28 mouse cellular contexts compared by ENCODE assay signal in the genomic region with DNA sequence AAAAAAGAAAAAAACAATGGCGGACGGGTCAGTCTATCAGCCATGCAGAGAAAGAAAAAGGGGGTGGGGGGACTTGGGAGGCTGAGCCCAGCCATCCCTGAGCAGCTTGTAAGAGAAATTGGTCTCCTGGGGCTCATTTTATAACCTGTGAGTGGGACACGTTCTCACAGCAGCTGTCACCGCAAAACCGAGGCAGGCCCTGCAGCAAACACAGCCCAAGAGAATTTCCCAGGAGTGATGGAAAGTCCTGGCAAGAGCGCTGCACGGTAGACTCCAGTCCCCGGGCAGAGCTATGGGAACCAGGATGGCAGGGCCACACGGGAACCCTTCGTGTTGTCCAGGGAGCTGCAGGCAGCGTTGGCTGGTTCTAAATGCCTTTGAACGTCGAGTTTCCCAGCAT.
A peak's percentile ranks its signal among the peaks of the same experiment; 100 is the strongest.
DNase-seq lines count a peak whose midpoint lies in the region; ATAC-seq lines count a peak whose summit lies in the region.
"Had no signal": no experiment of that assay in that cellular context is flagged by ENCODE, and none has a peak within 500 bp of the region (broad histone marks: within the 10 kb centered on the region; RNA-seq: fewer than 3 reads in every experiment).

No protein-coding gene starts in this region.

- 61% methylated on average over 13 of the region's 13 CpGs for WGBS in hindbrain, embryonic 11.5 days
- 48% methylated on average over 13 of the region's 13 CpGs for WGBS in hindbrain, embryonic 12.5 days
- 47% methylated on average over 13 of the region's 13 CpGs for WGBS in neural tube, embryonic 12.5 days
- 23% methylated on average over 13 of the region's 13 CpGs for WGBS in neural tube, embryonic 15.5 days

- H3K4me3 ChIP-seq in hindbrain, embryonic 11.5 days (ENCODE audit: low read depth, low read length), result no peak overlapping the region
- H3K4me3 ChIP-seq in hindbrain, embryonic 12.5 days, result no peak overlapping the region
- H3K4me3 ChIP-seq in neural tube, embryonic 12.5 days, result no peak overlapping the region
- H3K4me3 ChIP-seq in neural tube, embryonic 15.5 days (replicated peaks), result no peak overlapping the region
- H3K4me3 ChIP-seq: embryonic facial prominence, embryonic 13.5 days; heart, adult 2 months; heart, embryonic 15.5 days; limb, embryonic 10.5 days; liver, embryonic 15.5 days; lung, embryonic 15.5 days; megakaryocyte, embryonic 14.5 days had no signal

- no peak overlapping the region for H3K27ac ChIP-seq in hindbrain, embryonic 11.5 days (ENCODE audit: low read depth, low read length)
- H3K27ac ChIP-seq in hindbrain, embryonic 12.5 days, result no peak overlapping the region
- no peak overlapping the region for H3K27ac ChIP-seq in neural tube, embryonic 12.5 days
- no peak overlapping the region for H3K27ac ChIP-seq in neural tube, embryonic 15.5 days (replicated peaks)
- H3K27ac ChIP-seq: embryonic facial prominence, embryonic 13.5 days; heart, adult 2 months; heart, embryonic 15.5 days; limb, embryonic 10.5 days; liver, embryonic 15.5 days; lung, embryonic 15.5 days had no signal

- H3K9me3 ChIP-seq in hindbrain, embryonic 11.5 days (ENCODE audit: control insufficient read depth, low read length), result no peaks in the 10 kb centered on the region
- H3K9me3 ChIP-seq in hindbrain, embryonic 12.5 days (replicated peaks), result no peaks in the 10 kb centered on the region
- no peaks in the 10 kb centered on the region for H3K9me3 ChIP-seq in neural tube, embryonic 12.5 days
- no peaks in the 10 kb centered on the region for H3K9me3 ChIP-seq in neural tube, embryonic 15.5 days (replicated peaks)
- H3K9me3 ChIP-seq: embryonic facial prominence, embryonic 13.5 days; heart, embryonic 15.5 days; limb, embryonic 10.5 days; lung, embryonic 15.5 days had no signal

- no peak overlapping the region for H3K9ac ChIP-seq in hindbrain, embryonic 11.5 days (ENCODE audit: low read depth, low read length)
- H3K9ac ChIP-seq in hindbrain, embryonic 12.5 days, result no peak overlapping the region
- H3K9ac ChIP-seq in neural tube, embryonic 12.5 days, result no peak overlapping the region
- H3K9ac ChIP-seq in neural tube, embryonic 15.5 days (replicated peaks), result no peak overlapping the region
- H3K9ac ChIP-seq: embryonic facial prominence, embryonic 13.5 days; forebrain, postnatal 0 days; heart, embryonic 15.5 days; liver, embryonic 15.5 days; lung, embryonic 15.5 days had no signal

- DNase-seq in embryo, embryonic 10.5 days (ENCODE audit: low spot score), result peak; percentile 29
- DNase-seq in embryo, embryonic 9.5 days (ENCODE audit: extremely low spot score), result no peak
- DNase-seq in hindbrain, embryonic 11.5 days (ENCODE audit: low spot score), result peak; percentile 30
- peak; percentile 14 for DNase-seq in retina, postnatal 1 day
- no peak for DNase-seq in layer of hippocampus, adult 18-20 months (ENCODE audit: low spot score in 2 of 2)
- DNase-seq: adrenal gland, postnatal 36 days; cerebellum, adult 11 months; forebrain, postnatal 0 days; gastrocnemius, postnatal 14 days; heart, adult 2 months; heart, postnatal 36 days; kidney, adult 2 months; kidney, postnatal 10 days; liver; lung, postnatal 36 days; thymus, adult 2 months; thymus, postnatal 4 days had no signal

- no peaks in the 10 kb centered on the region for H3K27me3 ChIP-seq in hindbrain, embryonic 11.5 days (ENCODE audit: control insufficient read depth, insufficient read depth, low read length)
- no peaks in the 10 kb centered on the region for H3K27me3 ChIP-seq in hindbrain, embryonic 12.5 days
- H3K27me3 ChIP-seq in neural tube, embryonic 12.5 days (replicated peaks), result no peaks in the 10 kb centered on the region
- no peaks in the 10 kb centered on the region for H3K27me3 ChIP-seq in neural tube, embryonic 15.5 days (replicated peaks)
- H3K27me3 ChIP-seq: embryonic facial prominence, embryonic 13.5 days; heart, embryonic 15.5 days; liver, embryonic 15.5 days; lung, embryonic 15.5 days; megakaryocyte, embryonic 14.5 days had no signal

- no peaks in the 10 kb centered on the region for H3K4me1 ChIP-seq in hindbrain, embryonic 11.5 days (replicated peaks; ENCODE audit: control insufficient read depth, insufficient read depth, low read length)
- H3K4me1 ChIP-seq in hindbrain, embryonic 12.5 days, result no peaks in the 10 kb centered on the region
- H3K4me1 ChIP-seq in neural tube, embryonic 12.5 days, result no peaks in the 10 kb centered on the region; the same call in 1 of the 2 replicates
- H3K4me1 ChIP-seq in neural tube, embryonic 15.5 days, result peaks cover 6% of the 10 kb centered on the region; the same call in 1 of the 2 replicates
- H3K4me1 ChIP-seq: embryonic facial prominence, embryonic 13.5 days; heart, embryonic 15.5 days; limb, embryonic 10.5 days; liver, embryonic 15.5 days; lung, embryonic 15.5 days; megakaryocyte, embryonic 14.5 days had no signal

- no peaks in the 10 kb centered on the region for H3K36me3 ChIP-seq in hindbrain, embryonic 11.5 days (ENCODE audit: control insufficient read depth, insufficient read depth, low read length)
- no peaks in the 10 kb centered on the region for H3K36me3 ChIP-seq in hindbrain, embryonic 12.5 days
- H3K36me3 ChIP-seq in neural tube, embryonic 12.5 days, result no peaks in the 10 kb centered on the region
- H3K36me3 ChIP-seq in neural tube, embryonic 15.5 days, result no peaks in the 10 kb centered on the region
- H3K36me3 ChIP-seq: embryonic facial prominence, embryonic 13.5 days; G1E; heart, embryonic 15.5 days; limb, embryonic 10.5 days; liver, embryonic 15.5 days; lung, embryonic 15.5 days had no signal

- H3K4me2 ChIP-seq in hindbrain, embryonic 11.5 days (replicated peaks; ENCODE audit: low read depth, low read length), result no peak overlapping the region
- H3K4me2 ChIP-seq in hindbrain, embryonic 12.5 days (replicated peaks), result no peak overlapping the region
- H3K4me2 ChIP-seq in neural tube, embryonic 12.5 days (replicated peaks), result 0 out of 2 replicates have a peak overlapping the region, but pooled peaks have one; percentile 1
- no peak overlapping the region for H3K4me2 ChIP-seq in neural tube, embryonic 15.5 days
- H3K4me2 ChIP-seq: embryonic facial prominence, embryonic 13.5 days; heart, embryonic 15.5 days; liver, embryonic 15.5 days; lung, embryonic 15.5 days had no signal

- no peak for ATAC-seq in hindbrain, embryonic 11.5 days (ENCODE audit: low FRiP score)
- ATAC-seq in hindbrain, embryonic 12.5 days (ENCODE audit: low FRiP score), result no peak
- ATAC-seq in neural tube, embryonic 12.5 days (ENCODE audit: low FRiP score, low read depth), result no peak
- ATAC-seq in neural tube, embryonic 15.5 days (ENCODE audit: low FRiP score), result no peak
- ATAC-seq: forebrain, postnatal 0 days; Patski had no signal

Comparison
In these comparisons a context has a peak if more than half of its experiments do, and no peak if none do; other contexts are left out.
1. DNase-seq: peak in embryo, embryonic 10.5 days (single experiment), hindbrain, embryonic 11.5 days (single experiment) and retina, postnatal 1 day (single experiment); none in embryo, embryonic 9.5 days (single experiment) and layer of hippocampus, adult 18-20 months (0 of 2).